Mouse (Mus musculus): Measurements from ENCODE around the gene Gm16867.
"Not testable (repeated sequence)": the region's sequence is repeated elsewhere in the genome, so short reads cannot be mapped to it uniquely, and the experiment has no call there.

DNA sequence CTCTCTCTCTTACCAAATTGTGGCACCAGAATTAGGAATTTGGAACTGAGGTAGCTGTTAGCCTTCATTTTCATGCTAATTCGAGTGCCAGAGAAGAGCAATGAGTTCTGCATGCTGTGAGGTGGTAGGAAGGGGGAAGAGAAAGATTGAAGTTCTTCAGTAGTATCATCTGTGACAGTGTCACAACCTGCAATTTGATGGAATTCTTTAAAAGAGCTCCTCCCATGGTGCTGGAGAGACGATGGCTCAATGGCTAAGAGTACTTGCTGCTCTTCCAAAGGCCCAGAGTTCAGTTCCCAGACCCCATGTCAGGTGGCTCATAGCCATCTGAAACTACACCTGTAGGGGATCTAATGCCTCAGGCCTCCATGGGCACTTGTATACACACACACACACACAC, 9.3 kb upstream of the Gm16867 start, which contains the start of gene Gm27179:
- not testable (repeated sequence) for TF ChIP-seq GATA1 (IDR thresholded peaks at IDR 0.05; ENCODE audit: borderline replicate concordance, low read length); CTCF (IDR thresholded peaks at IDR 0.05; ENCODE audit: low read depth, low read length); TAL1 (conservative IDR thresholded peaks at IDR 0.05; ENCODE audit: low read depth, low read length)

All from G1E (cell line).